Mouse (Mus musculus) lung, postnatal 0 days (tissue): ENCODE data around the gene Ier5.

ENCODE experiments used
- CTCF ChIP-seq: IDR thresholded peaks from 2 replicates; pipeline ENCODE4 v1.5.1; 2016; ENCODE audit warnings: antibody characterized with exemption, mild to moderate bottlenecking
- EP300 ChIP-seq: IDR thresholded peaks from 2 replicates; pipeline ENCODE4 v1.6.1; 2016; ENCODE audit warnings: antibody characterized with exemption, mild to moderate bottlenecking, control low read depth

DNA sequence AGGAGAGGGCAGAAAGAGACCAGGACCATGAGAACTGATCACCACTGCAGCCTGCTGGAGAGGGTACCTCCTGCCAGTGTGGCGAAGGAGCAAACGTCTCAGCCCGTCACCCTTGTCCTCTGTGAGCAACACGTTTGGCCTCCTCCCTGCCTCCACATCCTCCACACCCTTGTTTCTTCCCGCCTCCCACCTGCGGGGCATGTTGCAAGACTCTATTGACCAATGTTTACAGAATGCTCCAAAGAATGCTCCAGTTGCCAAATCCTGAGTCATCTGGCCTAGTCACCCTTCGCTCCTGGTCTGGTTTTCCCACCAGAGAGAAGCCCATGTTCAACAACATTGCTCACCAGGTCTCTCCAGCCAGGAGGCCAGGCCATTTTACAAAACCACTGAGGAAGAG lies 24.6 kb downstream of the Ier5 start:
- TF ChIP-seq CTCF (0 out of 2 replicates have a peak, but pooled peaks have one; percentile 24), EP300 (peak; percentile 97)
